Mouse (Mus musculus) adrenal gland, adult 2 months (tissue): Measurements from ENCODE around the gene Stac. TPM values are rescaled to one million over a fixed set of nuclear protein-coding genes. Genes with fewer than 3 reads are reported as not detected.

Experiments
- DNase-seq: peaks from one replicate; pipeline ENCODE4 v3.0.0; 2021
- long read RNA-seq: library from polyadenylated mRNA; stranded (forward); transcript quantifications from one replicate; pipeline ENCODE4 v2.0.0, GENCODE M21; 2021
- polyA plus RNA-seq: library from polyadenylated mRNA; depleted of rRNA; stranded (reverse); fragments of >200 nt; gene quantifications from 2 replicates; pipeline ENCODE4 v1.2.3, GENCODE M21; 2012; rRNA removed
- total RNA-seq, 2 experiments: library from RNA; stranded (reverse); gene quantifications; 2 replicates each; pipeline ENCODE4 v1.2.3; 2021

Gene Stac
- total RNA-seq (1 to 10 TPM; 5.0 to 9.6 TPM), polyA plus RNA-seq (6.2 and 9.7 TPM in 2 replicates)
- long read RNA-seq, transcript Stac-201 (11 exons, 2,644 nt) = major isoform, 5 of 8 reads
- long read RNA-seq, partial matches to known transcripts = 0 of 8 reads
- long read RNA-seq, other reads (novel, unspliced or antisense) = 3 of 8 reads

DNA sequence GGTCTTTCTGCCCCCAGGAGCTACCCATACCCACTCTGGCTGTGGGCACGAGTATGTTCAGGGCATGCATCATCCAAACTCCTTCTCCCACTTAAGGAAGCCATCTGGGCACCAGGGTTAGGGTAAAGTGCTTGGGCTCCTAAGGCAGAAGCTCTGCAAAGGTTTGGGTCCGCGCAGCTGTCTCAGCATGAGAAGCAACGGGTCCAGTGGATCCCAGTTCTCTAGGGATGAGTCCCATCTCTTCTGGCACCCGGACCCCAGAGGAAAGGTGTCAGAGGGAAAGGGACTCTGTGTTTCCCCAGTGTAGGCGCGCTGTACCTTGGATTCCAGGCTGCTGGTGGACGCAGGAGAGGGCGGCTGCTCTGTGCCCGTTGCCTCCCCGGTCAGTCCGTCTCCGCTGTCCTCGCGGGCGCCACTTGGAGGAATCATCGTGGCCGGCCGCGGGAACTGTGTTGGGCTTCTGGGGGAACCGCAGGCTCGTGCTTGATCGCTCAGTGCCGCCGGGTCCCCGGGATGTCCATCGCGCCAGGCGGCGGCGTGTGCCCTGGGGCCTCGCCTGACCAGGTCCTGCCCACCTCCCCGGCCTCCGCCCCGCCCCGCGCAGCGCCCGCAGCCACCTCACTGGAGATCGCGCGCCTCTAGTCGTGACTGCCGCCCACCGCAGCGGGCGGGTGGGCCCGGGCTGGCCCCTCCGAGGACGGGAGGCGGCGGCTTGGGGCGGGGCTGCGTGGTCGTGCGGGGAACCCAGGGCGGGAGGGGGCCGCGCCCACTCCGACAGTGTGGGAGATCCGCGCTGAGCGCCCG, at the start of gene Stac:
TSS of gene Stac (minus strand) at position 669 of the 804 bp plus-strand sequence.
- DNase-seq = peak; percentile 42

DNA sequence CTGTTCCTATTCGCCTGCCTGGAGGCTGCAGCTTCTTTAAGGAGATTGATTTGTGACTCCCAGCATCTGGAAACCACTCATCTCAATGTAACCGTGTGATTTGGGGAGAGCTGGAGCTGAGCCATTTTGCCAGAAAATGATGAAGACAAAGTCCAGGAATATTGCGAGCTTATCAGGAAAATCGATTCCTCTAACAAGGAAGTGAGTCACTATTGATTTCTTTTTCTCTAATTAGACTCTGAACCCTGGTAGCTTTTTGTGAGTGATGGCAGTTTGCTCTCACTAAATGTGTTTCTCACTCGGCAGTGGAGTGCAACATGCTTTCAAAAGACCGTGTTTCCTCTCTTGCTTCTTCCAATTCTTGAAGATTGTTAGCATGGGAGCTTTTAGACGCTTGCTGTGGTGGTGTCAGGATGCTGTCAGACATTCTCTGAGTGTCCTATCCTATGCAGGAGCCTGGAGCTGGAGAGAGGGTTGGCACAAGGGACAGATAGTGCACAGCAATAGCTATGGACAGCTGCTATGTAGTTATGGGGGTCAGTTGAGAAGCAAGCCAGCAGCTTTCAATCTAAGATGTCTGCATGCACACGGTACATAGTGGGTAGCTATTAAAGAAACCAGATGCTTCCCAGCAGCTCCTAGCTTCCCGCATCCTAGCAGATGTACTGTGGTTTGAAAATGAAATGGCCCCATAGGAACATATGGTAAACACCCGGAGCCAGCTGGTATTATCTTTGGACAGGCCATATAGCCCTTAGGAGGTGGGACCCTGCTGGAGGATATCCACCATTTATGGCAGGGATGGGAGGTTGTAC, 49.5 kb upstream of the Stac start:
- no peak for DNase-seq

DNA sequence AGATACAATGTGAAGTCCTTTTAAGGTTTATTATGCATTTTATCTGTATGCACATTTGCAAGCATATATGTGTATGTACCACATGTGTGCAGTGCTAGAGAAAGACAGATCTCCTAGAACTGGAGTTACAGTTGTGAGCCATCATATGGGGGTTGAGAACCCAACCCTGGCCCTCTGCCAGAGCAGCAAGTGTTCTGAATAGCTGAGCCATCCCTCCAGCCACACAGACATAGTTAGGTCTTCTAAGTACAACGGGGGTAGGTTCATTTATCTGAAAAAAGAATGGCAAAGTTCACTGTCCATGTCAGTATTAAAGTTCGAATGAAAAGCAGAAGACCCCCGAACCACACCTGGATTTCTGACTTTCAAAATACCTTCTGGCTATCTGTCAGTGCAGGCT, 48.9 kb upstream of the Stac start:
- DNase-seq = no peak

DNA sequence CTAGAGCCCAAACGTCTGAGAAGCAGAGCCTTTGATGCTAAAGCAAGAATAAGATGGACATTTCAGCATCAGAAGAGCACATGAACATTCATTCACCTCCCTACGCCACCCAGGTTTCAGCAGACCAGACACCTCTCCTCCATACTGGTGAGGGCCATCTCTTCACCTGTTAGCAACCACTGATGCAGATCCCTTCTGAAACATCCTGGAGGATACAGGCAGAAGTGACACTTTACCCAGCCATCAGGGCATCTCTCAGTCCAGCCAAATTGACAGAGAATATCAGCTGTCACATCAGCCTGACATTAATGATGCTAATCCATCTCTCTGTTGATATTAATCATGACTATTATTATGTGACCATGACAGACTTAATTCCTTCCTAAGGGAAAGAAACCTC, 47.6 kb upstream of the Stac start:
- no peak for DNase-seq

DNA sequence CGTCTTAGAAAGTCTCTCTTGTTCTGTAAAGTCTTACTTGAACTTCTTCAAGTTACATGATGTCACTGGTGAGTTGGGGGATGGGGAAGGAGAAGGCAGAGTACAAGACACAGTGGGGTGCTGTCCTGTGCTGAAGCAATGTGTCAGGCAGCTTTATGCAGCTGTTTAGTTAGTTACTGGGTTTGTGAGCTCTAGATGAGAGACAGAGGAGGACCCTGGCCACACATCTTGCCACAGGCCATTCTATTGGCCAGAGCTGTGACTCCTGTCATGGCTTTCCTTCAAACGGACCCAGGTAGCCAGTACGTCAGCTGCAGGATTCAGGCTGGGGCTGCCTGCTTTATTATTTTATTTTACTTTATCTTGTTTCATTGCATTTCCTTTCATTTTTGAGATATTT, 45.8 kb upstream of the Stac start:
- no peak for DNase-seq

DNA sequence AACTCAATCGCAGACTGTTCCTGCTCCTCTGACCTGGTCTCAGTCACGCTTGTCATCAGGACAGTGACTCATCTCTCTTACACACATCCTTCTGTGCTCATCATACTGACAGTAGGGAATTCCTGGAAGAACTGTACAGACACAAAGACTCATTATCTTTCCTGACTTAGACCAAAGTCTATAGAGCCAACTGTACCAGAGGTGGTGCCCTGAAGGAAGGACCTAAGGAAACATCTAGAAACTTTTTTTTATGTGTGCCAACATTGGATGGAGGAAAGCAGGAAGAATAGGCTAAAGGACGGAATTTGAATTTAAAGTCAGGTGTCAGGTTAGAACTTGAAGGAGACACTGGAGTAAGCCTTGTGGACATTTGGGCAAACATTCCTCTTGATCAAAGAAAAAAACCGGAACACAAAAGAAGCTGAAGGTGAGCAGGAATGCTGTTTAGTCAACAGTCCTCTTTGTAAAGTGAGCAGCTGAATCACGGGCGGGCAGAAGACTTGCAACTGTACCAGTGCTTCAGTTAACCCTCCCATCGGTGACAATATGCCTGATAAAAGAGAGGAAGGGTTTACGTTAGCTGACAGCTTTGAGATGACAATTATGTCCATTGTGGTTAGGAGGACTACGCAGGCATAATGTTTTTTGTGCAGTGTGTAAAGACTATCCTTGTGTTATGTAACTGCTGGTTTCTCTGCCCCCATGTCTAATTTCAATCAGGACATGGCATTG, 42.0 kb upstream of the Stac start:
- DNase-seq = peak; percentile 27

DNA sequence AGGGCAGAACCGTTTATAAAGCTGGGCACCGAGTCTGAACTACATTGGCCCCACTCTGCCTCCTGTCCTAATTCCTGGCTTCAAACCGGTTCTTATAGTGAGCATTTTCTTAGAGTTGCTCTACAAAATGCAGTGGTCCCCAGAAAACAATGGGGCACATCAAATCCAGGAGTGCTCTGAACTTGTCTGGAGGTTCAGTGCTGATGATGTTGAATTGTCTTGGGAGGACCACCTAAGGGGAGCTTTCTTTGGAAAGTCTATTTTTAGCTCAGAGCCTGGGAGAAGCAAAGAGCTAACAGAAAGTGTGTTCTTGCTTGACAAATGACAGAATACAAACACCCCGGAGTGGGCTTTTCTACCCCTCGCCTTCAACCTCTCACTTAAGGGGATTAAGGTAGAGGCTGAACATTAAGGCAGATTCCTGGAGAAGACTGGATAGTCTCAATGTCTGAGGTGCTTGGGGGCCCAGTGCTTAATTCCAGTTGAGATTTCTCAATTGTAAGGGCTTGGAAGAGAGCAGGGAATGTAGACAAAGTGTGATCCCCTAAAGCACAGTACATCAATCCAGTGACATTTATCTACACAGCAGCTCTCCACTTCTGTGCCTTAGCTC, 34.9 kb upstream of the Stac start:
- no peak for DNase-seq

DNA sequence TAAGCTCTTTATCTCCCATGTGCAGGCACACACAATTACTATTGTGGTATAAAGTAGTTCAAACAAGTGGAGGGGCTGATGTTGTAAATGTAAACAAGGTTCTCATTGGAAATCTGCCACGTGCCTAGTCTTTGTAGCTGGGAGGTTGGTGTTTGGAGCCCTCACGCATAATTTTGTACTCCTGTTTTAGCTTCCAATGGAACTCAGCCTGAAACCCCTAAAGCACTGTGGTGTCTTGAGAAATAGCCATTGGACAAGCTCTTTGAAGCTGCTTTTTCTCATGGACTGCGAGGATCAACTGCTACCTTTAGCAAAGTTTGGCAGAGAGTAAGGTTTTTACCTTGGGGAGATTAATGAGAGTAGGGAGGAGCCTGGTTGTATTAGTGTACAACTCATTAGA, 24.3 kb upstream of the Stac start:
- no peak for DNase-seq

DNA sequence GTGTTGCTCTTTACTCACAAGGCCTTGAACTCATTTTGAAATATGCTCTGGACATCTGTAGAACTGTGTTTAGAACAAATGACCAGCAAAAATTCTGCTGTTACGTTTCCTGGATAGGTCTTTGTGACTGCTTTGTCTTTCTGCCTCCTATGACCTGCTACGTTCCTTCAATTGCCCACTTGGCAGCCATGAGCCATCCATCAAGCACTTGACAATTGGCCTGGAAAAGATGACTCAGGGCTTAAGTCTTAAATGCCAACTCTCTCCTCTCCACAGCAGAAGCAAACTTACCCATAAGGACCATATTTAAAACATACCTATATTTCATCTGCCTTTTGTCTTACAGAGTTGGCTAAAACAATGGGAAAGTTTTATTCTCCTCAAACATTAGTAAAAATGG, 10.0 kb upstream of the Stac start:
- DNase-seq = peak; percentile 86

DNA sequence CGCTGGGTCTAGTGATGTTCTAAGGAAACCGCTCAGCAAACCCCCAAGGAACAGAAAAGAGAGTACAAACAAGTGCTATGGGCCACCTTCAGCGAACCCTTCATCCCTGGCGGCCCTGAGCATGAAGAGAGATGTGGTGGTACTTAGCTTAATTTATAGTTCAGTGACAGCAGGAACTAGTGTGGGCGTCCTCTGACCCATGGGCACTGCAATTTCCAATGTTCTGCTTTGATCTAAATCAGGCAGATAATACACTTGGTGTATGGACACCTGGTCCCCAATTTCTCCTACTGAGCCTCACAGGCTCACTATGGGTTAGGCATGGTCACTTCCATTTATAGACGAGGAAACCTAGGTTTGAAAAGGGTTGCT, 322 bp upstream of the Stac start:
- no peak for DNase-seq

DNA sequence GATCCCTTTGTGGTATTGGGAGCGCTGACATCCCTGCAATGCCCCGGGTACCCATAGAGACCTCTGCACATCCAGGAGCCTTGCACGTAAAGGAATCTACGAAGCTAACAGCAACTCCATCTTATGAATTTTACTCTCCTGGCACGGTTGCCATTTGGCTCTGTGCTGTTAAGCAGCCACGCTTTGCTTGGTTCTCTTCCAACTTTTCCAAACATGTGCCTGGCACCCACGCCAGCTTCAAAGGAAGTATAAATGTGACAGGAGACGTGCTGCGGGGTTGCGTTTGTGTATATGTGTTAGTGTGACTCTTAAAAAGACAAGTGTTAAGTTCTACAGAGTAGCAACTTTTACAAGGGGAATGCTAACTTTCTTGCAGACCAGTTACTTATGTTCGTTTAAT, 1.0 kb downstream of the Stac start:
- DNase-seq = no peak

DNA sequence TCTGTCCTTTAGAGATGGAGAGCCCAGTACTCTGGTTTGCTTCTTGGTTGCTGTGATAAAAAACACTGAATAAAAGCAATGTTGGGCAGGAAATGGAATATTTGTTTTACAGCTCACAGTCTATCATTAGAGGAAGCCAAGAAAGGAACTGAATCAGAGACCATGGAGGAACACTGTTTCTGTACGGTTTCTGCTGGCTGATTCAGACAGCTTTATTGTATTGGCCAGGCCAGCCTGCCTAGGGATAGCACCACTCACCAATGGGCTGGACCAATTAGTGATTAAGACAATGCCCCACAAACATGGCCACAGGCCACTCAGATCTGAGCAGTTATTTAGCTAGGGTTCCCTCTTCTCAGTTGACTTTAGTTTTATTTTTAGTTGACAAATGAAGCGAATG, 6.0 kb downstream of the Stac start:
- DNase-seq = no peak

DNA sequence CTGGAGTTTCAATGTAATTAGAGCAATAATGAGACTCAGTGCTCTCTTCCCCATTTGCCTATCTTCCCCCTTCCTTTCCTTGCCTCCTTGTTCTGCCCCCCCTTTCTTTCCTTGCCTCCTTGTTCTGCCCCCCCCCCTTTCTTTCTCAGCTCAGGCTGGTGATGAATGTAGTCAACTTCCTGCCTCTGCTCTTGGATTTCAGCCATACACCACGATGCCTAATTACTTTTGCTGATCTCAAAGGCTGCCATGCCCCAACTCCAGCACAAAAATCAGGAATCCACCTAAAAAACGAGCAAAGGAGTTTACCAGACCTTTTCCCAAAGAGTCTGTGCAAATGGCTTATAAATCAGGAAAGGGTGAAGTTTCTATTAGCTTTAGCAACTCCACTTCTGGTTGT, 10.6 kb downstream of the Stac start:
- no peak for DNase-seq

DNA sequence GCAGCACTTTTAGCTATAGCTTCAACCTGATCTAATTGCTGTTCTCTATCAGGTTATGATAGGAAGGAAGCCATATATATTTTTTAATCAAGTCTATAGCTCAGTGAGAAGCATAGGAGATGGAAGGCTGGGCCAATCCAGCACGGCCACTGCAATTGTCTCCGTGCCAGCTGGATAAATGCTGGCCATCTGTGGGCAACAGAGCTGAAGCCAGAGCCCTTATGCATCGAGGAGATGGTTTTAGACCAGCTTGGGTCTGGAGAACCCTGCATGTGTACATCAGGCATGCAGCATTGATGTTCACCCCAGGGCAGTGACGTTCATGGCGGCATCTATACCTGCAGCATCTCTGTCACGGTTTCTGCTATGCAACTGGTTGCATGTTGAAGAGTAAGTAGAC, 20.3 kb downstream of the Stac start:
- DNase-seq = no peak

DNA sequence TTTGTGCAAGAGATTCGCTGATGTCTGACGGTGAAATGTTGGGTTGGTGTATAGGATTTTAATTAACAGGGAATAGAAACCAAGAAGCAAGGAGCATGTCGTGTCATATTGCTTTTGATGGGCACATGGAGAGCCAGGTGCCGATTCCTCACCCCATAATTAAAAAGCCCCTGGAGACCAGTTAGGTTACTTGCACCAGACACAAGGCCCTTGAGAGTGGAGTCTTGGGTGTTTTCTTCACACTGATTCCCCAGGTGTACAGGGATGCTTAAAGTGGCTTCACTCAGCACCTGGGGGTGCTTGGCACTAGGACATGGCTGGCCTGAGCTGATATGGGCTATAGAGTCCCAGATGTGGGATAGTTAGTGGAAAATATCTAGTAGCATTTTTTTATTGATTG, 35.1 kb downstream of the Stac start:
- no peak for DNase-seq

DNA sequence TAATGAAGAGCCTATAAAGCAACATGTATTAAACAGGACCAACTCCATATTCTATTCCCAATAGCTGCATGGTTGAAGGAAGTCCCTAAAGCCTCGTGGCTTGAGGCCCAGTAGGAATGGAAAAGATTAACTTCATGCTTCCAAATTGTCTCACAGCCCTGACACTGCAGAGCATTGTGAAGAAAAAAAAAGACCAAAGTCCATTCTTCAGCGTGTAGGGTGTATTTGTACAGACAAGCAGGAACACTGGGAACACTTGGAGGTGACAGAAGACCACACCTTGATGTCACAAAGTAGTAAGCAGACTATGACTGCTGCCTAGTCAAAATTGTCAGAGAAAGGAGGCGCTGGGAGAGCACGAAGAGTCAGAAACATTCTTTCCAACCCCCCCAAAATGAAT, 45.9 kb downstream of the Stac start:
- no peak for DNase-seq

DNA sequence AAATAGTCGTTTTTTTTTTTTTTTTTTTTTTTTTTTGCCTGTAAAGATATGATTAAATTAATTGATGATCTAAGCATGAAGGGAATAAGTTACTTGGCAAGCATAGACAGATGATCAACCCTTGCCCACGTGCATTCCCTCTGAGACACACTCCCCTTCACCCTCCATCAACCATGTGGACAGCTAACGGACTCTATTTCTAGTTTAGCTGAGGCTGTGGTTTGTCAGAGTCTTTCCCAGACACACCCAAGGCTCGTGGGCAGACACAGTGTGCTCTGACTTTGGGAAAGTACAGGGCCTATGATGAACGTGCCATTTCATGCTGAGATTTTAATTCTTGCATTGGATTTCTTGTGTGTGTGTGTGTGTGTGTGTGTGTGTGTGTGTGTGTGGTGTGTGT, 46.8 kb downstream of the Stac start:
- no peak for DNase-seq

DNA sequence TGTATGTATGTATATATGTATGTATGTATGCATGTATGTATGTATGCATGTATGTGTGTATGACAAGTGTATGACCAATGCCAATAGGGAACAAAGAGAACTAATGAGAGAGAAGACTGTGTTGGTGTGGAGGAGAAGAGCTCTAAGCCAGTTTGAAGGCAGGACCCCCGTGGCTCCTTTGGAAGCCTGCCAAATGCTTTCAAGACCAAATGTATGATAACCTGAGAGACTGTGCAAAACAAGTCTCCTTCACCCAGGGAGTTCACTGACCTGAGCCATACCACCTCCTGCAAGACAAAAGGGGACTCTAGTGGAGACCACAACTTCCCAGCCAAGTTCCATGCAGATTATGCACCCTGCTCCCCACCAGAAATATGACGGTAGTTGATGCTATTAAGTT, 52.5 kb downstream of the Stac start:
- DNase-seq = no peak

DNA sequence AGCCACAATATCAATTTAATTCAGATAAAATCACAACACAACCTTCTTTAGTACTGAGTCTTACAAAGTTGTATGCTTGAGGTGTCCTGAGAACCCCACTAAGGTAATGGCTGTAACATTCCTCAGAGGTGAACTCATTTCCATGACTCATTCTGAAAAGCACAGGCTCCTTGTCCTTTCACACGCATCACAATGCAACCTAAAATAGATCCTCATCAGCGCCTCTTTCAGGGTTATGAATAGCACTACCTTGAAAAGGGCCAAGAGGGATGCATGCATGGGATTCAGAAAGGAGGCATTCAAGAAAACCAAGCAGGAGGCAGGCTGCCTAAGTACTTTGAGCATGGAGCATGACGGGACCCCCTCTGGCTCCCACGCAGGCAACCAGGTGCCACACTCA, 57.3 kb downstream of the Stac start:
- no peak for DNase-seq

DNA sequence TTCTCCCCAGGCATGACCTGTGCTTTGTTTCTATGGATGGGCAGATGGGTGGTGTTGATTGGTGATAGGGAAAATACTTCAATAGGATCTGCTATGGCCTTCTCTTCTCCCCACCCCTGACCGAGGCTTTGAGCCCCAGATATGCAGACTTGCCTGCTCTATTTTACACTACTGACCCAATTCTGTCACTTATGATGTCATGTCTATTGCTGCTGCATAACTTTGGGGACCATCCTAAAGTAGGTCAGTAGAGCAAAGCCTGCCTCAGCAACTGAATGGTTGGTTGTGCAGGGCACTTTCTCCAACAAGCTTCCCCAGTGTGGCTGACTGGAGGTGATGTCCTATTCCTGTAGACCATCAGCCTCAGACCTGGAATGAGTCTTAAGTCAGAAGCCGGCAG, 69.0 kb downstream of the Stac start:
- DNase-seq = no peak

DNA sequence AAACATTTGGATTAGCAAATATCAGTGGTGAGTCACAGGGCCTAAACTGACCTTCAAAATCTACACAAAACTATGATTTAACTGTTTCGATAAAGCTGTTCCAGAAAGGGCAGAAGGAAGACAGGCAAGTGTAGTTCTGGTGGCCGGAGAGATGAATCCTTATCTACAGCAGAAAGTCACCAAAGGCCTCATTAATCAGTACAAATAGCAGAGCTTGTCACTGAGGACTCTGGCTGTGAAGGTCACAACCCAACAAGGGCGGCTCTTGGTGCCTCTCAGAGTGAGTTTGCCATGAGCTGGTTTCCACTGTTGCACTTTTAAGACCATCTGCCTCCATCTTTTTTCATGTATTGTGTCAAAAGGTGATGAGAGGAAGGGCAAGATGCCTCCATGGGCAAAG, 78.8 kb downstream of the Stac start:
- peak; percentile 74 for DNase-seq

DNA sequence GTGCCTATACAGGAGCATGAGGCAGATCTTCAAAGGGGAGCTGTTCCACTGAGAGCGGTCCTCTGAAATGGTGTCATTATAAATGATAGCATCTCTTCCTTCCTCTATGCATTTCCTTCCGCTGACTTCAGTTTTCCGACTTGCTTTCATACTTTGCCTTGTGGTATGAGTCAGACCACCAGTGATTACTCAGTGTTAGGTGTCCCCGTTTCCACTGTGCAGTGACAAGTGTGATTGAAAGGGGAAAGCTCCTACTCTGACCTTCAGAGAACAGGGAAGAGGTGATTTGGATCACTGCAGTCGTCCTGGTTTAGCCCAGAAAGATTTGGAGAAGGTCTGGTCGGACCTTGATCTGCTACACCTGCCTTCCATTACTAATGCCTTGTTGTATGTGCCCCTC, 81.4 kb downstream of the Stac start:
- peak; percentile 63 for DNase-seq
